Mouse (Mus musculus) liver, embryonic 12.5 days (tissue): ENCODE measurements around the gene Stoml1. TPM values are rescaled to one million over a fixed set of nuclear protein-coding genes. Genes with fewer than 3 reads are reported as not detected.

Source experiments
- microRNA-seq: library from miRNA; unstranded; fragments of <30 nt; microRNA quantifications from one replicate; pipeline ENCODE4, GENCODE M21; 2017
- polyA plus RNA-seq: library from polyadenylated mRNA; unstranded; fragments of >200 nt; fragmentation: Nextera tagmentation; extraction: Ambion mirVana; gene quantifications from 2 replicates; pipeline ENCODE4 v1.2.1, GENCODE M21; 2016

Gene Stoml1
- polyA plus RNA-seq, 1 experiment from 2014 or later: 6.5 TPM

Small RNAs within 50 kb of the gene (microRNA-seq; reads per million reads assigned to microRNA genes)
- gene Mir6385: not detected

Other genes with a start within 250 kb of the Stoml1 start
- 0.10 TPM in 1 of 2 replicates, not detected in the other for gene Cyp11a1, start 246.8 kb upstream of the Stoml1 start, polyA plus RNA-seq
- 0.60 and 1.2 TPM in 2 replicates for gene Stra6, start 189.4 kb upstream of the Stoml1 start, polyA plus RNA-seq
- not detected in 2 replicates for gene Ccdc33, start 134.3 kb upstream of the Stoml1 start, polyA plus RNA-seq
- gene Islr, start 48.9 kb upstream of the Stoml1 start, polyA plus RNA-seq: 4.9 and 5.9 TPM in 2 replicates
- gene Islr2, start 48.8 kb upstream of the Stoml1 start, polyA plus RNA-seq: 0.07 TPM in 1 of 2 replicates, not detected in the other
- 24.4 and 26.5 TPM in 2 replicates for gene Pml, start 3.4 kb upstream of the Stoml1 start, polyA plus RNA-seq
- 3.7 and 5.1 TPM in 2 replicates for gene Loxl1, start 60.0 kb downstream of the Stoml1 start, polyA plus RNA-seq
- gene Tbc1d21, start 117.3 kb downstream of the Stoml1 start, polyA plus RNA-seq: not detected in 2 replicates
- gene Insyn1, start 235.4 kb downstream of the Stoml1 start, polyA plus RNA-seq: 0.19 and 0.41 TPM in 2 replicates